Mouse (Mus musculus): Measurements from ENCODE around the gene Fgfr2.
"Not testable (repeated sequence)": the region's sequence is repeated elsewhere in the genome, so short reads cannot be mapped to it uniquely, and the experiment has no call there.

Fgfr2 gene

GRCm38 (mm10) chr7:132559138-132559766 is 563.9 kb downstream of the Fgfr2 start:
- no peak for DNase-seq

DNA sequence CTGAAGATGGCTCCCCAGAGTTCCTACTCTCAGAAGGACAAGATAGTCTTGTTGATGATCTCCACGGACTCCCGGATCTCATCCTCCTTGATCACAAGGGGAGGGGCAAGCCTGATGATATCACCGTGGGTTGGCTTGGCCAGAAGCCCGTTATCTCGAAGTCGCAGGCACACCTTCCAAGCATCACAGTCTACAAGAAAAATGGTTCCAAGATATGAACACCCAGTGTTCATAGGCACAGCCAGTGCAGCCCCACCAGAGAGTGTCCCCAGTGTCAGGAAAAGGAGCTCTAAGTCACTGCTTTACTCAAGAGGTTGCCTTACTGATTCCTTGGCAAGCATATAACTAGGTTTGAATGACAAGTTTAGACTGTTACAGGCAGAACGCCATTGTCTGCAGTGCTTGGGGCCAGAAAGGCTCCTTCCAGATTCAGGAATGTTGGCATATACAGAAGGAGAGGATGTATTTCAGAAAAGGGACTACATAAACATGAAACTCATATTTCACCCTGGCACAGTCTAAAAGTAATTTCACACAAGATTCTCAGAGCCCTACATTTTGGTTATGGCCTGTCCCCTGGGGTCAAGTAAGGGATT is 564.9 kb downstream of the Fgfr2 start:
- DNase-seq, result no peak

GRCm38 (mm10) chr7:132556575-132556974 is 566.6 kb downstream of the Fgfr2 start:
- no peak for DNase-seq

- DNase-seq, result no peak
Observed at GRCm38 (mm10) chr7:132555911-132556310, 567.2 kb downstream of the Fgfr2 start.

DNA sequence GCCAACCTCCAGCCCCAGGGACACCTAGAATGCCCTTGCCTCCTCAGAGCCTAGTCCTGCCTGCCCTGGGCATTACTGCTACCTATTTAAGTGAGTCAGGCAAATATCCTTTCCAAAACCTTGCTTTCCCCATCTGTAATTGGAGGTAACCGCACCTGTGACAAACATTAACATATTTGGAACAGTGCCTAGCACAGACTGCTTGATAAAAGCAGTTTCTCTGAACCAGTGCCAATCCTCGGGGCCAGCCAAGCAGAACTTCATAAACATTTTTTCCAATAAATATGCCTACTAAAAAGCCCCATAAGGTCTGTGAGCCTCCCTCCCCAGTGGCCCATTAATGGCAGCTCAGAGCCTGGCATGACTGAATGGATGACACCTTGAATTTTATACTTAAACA is 569.1 kb downstream of the Fgfr2 start:
- DNase-seq, result no peak

DNA sequence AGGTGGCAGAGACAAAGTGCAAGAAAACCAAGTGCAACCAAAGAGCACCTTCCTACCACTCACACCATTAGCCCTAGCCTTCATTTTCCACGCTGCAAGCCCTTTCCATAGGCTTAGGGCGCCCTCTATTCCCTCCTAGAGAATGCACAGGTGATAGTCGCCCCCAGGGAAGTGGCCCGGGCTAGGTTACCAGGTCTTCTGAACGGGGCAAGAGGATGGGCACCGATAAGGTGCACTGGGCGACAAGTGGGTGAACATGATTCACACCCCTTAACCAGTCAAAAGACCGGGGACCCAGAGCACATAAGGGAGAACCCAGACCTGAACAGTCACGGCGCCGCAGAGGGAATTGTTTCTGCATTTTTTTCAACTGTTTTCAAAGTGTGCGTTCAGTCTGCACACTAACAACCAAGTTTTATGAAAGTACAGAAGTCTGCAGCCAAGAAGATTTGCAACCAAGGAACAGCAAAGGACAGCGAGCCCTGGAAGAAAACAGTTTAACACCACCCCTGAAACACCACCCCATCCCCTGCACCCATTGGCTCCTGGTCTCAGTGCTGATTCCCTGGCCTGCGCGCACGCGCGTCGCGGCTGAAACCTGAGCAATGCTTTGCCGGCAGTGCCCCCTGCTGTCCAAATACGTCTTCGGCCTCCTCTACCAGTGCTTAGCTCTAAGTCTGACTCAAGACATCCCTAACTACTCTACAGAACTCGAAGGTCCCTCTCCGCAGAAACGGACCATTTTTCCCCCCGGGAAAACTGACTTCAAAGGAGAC is 571.6 kb downstream of the Fgfr2 start:
- DNase-seq, result peak; percentile 99

DNA sequence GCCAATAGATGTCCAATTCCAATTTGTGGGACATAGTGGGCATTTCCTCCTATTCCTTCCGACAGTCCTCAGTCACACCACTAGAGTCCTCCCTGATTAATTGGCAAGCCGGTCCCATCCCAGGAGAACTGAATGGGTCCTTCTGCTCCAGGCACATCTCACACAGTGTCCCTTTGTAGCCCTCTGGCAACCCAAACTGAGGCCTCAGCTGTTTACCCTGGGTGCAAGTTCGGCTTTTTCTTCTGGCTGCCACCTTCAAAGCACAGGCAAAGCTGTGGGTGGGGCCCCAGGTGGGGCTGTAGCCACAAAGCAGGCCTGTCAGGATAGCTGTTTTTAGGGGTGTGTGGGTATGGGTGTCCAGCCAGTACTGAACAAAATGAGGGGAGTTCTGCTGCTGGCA is 576.0 kb downstream of the Fgfr2 start:
- DNase-seq, result no peak

DNA sequence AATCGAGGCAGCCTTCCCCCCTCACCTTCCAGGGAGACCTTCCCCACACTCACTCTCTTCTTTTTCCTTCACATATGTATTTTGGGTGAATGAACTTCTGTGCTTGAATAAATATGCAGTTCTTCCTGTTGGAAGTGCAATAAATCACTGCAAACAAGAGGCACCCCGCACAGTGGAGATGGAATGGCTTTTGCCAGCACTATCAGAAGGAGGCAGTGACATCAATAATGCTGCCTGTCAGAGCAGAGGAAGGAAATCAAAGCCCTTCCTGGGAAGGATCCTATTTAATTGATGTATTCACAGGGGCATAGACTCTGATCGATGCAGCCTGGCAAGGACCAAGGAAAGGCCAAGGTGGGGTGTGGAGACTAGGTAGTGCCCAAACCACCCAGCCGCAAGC is 580.7 kb downstream of the Fgfr2 start:
- DNase-seq, result no peak

GRCm38 (mm10) chr7:132541566-132541965 is 581.6 kb downstream of the Fgfr2 start:
- no peak for DNase-seq

DNA sequence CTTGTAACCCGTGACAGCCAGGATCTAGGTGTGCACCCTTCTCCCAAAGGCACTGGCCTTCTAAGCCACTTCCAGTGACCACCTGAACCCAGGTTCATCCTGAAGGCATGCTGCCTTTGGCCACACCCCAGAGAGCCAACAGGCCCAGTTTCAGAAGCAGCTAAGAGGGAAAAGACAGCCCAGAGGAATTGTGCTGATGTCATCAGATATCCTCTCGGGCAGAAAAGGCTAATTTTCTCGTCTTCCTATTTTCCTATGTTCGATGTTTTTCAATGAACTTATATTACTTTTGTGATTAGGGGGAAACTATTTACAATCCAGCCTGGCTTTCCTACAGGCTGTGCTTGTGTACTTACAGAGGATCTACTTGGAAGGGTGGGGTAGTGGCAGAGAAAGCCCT is 582.6 kb downstream of the Fgfr2 start:
- DNase-seq, result no peak

- DNase-seq, result no peak
Observed at GRCm38 (mm10) chr7:132529206-132529605, 593.9 kb downstream of the Fgfr2 start.

DNA sequence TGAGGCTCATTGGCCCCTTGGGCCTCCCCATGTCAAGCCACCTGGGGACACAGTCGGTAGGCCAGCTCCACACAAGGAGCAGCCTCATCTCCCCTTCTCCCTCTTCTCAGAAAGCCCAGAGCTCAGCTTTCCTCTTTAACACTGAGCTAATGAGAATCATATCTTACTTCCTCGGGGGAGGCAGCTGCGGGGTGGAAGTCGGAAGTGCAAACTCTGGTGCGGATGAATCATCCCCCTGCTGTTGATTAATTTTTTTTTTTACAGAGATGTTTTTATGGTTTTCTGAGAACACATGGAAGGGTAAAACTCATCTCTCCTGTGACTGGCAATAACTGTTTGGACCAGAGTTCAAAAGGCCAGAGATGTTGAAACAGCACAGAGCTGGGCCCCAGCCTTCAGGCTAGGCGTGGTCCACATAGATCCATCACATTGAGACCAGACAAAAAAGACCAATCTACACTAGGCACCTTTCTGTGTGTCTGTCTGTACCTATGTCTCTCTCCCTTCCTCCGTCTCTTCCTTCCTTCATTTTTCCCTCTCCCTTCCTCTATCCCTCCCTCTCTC is 609.6 kb downstream of the Fgfr2 start:
- no peak for DNase-seq

GRCm38 (mm10) chr7:132509110-132509509 is 614.0 kb downstream of the Fgfr2 start:
- no peak for DNase-seq

DNA sequence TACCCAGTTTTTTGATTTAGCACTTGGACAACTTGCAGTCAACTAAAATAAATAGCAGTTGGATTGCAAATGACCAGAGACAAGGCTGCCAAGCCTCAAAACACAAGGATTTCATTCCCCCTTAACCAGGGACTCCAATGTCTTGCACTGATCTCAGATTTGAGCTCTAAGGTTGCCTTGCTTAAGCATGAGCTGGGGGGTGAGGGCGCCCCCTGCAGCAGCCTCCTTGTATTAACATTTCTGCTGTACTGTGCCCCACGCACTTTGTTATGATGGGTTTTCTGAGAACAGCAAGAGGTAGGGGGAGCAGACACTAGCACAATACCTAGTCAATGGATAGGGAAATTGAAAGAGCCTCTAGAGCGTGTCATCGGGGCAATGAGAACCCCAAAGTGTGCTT is 615.8 kb downstream of the Fgfr2 start:
- peak; percentile 30 for DNase-seq

DNA sequence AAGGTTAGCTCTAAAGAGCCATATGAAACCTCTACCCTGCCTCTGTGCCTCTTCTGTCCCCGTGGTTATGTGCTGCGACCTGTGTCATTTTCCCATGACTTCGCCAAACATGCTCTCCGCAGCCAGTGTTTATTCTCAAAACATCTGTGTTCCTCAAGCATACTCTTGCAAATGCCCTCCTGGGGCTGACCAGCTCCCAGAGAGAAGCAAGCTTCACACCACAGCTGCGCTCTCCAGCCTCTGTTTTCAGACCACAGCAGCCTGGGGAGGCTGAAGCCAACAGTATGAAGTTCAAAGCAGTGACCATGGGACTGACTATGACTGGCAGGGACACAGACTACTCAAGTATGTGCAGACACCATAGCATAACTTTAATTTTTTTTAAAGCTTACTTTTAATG is 616.9 kb downstream of the Fgfr2 start:
- DNase-seq, result no peak

DNA sequence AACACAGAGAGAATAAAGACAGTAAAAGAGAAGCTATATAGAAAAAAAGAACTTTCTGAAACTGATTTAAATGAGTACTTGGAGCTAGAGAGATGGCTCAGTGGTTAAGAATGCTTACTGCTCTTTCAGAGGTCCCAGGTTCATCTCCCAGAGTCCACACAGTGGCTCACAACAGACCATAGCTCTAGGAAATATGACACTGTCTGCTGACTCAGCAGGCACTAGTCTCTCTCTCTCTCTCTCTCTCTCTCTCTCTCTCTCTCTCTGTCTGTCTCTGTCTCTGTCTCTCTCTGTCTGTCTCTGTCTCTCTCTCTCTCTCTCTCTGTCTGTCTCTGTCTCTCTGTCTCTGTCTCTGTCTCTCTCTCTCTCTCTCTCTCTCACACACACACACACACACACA is 620.7 kb downstream of the Fgfr2 start:
- not testable (repeated sequence) for DNase-seq

- no peak for DNase-seq
Observed at GRCm38 (mm10) chr7:132497142-132497541, 626.0 kb downstream of the Fgfr2 start.

- DNase-seq, result no peak
Observed at GRCm38 (mm10) chr7:132494263-132494662, 628.9 kb downstream of the Fgfr2 start.

DNA sequence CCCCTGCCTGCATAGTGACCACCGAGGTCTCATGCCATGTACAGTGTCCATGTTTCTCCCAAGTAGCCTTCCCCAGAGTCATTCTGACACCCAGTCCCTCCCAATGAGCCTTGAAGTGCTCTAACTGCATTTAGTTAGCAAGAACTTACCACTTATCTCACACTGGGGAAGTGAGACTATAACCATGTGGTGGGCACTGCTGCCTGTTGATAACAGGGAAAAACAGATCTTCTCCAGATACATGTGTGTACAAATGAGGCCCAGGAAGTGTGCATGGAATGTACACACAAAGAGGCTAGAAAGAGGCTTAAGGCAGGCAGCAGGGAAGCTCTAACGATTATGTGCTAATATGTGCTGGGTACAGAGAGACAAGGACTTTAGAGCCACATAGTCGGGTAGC is 629.5 kb downstream of the Fgfr2 start:
- no peak for DNase-seq

GRCm38 (mm10) chr7:132491902-132492301 is 631.2 kb downstream of the Fgfr2 start:
- DNase-seq, result no peak

GRCm38 (mm10) chr7:132487361-132487760 is 635.8 kb downstream of the Fgfr2 start:
- DNase-seq, result no peak

GRCm38 (mm10) chr7:132486403-132487178 is 636.6 kb downstream of the Fgfr2 start:
- no peak for DNase-seq

DNA sequence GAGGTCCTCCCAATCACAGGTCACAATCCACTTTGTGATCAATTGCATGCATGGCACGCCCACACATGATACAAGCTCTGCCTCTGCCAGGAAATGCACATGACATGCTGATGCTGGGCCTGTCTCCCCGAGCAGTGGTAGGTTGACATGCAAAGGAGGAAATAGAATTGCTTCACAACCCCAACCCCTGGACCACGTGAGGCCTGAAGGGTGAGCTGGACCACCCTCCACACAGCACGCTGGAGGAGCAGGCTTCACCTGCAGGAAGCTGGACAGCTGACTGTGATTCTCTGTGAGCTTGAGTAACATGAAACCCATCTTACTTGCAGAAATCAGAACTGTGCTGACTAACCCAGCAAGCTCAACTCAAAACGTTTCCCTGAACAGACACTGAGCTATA is 638.7 kb downstream of the Fgfr2 start:
- no peak for DNase-seq

Data from right cerebral cortex, postnatal 4 days (tissue).